Mouse (Mus musculus) forebrain, embryonic 14.5 days (tissue): ENCODE measurements around the gene Pkdcc. TPM values are rescaled to one million over a fixed set of nuclear protein-coding genes. Genes with fewer than 3 reads are reported as not detected.

Experiments used
- ATAC-seq: fragments of 200-750 bp; cut with Nextera tagmentation; 2 replicates; pipeline ENCODE4 v1.8.0; 2017; ENCODE audit warnings: mild to moderate bottlenecking, moderate library complexity
- DNase-seq: peaks from one replicate; pipeline ENCODE4 v3.0.0-alpha.2; 2015; ENCODE audit warnings: low spot score
- H3K27ac ChIP-seq: fragments of 300-500 bp; sonication (generic); 2 replicates; pipeline ENCODE4 v1.5.1; 2014; ENCODE audit warnings: low read depth, mild to moderate bottlenecking, control low read depth, low read length, moderate library complexity
- H3K27me3 ChIP-seq: fragments of 300-500 bp; sonication (generic); replicated peaks from 2 replicates; pipeline ENCODE4 v1.6.1; 2014; ENCODE audit warnings: low read length, control low read depth, mixed read lengths; ENCODE audit not compliant: control insufficient read depth, insufficient read depth
- H3K36me3 ChIP-seq: fragments of 300-500 bp; sonication (generic); 2 replicates; pipeline ENCODE4 v1.6.1; 2014; ENCODE audit warnings: low read length, control low read depth; ENCODE audit not compliant: control insufficient read depth, insufficient read depth
- H3K4me1 ChIP-seq: fragments of 300-500 bp; sonication (generic); 2 replicates; pipeline ENCODE4 v1.6.1; 2014; ENCODE audit warnings: antibody characterized with exemption, low read length, control low read depth; ENCODE audit not compliant: control insufficient read depth, insufficient read depth
- H3K4me2 ChIP-seq: fragments of 300-500 bp; sonication (generic); 2 replicates; pipeline ENCODE4 v1.6.1; 2014; ENCODE audit warnings: mild to moderate bottlenecking, control low read depth, low read length
- H3K4me3 ChIP-seq: fragments of 300-500 bp; sonication (generic); 2 replicates; pipeline ENCODE4 v1.5.1; 2014; ENCODE audit warnings: low read depth, low read length, control low read depth
- H3K9ac ChIP-seq: fragments of 300-500 bp; sonication (generic); 2 replicates; pipeline ENCODE4 v1.6.1; 2014; ENCODE audit warnings: mild to moderate bottlenecking, low read length, control low read depth, moderate library complexity
- H3K9me3 ChIP-seq: fragments of 300-500 bp; sonication (generic); replicated peaks from 2 replicates; pipeline ENCODE4 v1.6.1; 2016; ENCODE audit warnings: low read length, control low read depth, mixed read lengths; ENCODE audit not compliant: control insufficient read depth
- WGBS: fragments of 180-500 bp; shearing (Covaris S2); extraction: QIAGEN DNeasy Blood & Tissue Kit; methylation state at CpG from one replicate; pipeline ENCODE4 v1.1.7; 2014; 5-methylcytosine and 5-hydroxymethylcytosine counted together
- polyA plus RNA-seq: library from polyadenylated mRNA; unstranded; fragments of >200 nt; fragmentation: Nextera tagmentation; extraction: Ambion mirVana; gene quantifications from 2 replicates; pipeline ENCODE4 v1.2.1, GENCODE M21; 2014

The Pkdcc gene
- 6.9 and 9.0 TPM in 2 replicates for polyA plus RNA-seq

DNA sequence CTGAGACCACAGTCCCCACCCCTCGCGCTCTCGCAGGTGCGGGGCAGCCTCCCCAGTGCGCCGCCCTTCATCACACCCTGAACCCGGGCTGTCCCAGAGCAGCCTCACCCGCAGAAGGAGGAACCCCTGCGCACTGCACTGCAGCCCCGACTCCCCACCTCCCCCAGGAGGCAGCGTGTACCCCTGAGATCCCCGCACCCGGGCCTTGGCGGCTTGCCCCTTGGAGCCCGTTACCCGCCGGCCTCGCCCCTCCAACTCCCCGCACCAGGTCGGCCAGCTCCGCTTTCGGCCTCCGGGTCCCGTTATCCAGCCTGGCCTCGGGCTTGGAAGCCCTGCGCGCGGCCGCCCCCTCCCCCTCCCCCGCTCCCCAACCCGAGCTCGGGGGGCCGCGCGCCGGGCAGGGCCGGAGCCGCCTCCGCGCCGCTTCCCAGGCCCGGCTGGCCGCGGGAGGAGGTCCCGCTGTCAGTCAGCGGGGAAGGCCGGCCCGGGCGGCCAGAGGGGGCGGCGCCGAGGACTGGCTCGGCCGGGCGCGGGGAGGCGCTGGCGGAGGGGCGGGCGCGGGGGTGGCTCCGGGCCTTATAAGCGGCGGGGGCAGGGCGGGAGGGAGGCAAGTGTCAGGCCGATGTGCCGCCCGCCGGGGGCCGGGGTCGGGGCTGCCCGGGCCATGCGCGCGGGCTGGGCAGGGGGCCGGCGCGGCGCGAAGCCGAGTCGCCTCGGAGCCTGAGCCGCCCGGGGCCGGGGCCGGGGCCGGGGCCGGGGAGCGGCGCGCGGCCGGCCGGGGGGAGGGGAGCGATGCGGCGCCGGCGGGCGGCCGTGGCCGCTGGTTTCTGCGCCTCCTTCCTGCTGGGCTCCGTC, at the start of gene Pkdcc:
Gene Pkdcc, plus strand, starts transcription at position 619 of the 855 bp plus-strand sequence.
- WGBS = under 1% methylated on average over 53 of the region's 105 CpGs
- H3K4me3 ChIP-seq = peak within 1 kb of the TSS; percentile 77
- H3K4me1 ChIP-seq = peaks cover 37% of the 10 kb centered on the region
- H3K4me2 ChIP-seq = peak within 1 kb of the TSS; percentile 94
- no peaks in the 10 kb centered on the region for H3K27me3 ChIP-seq
- ATAC-seq (peak; percentile 84), DNase-seq (peak; percentile 86)
- peak within 1 kb of the TSS; percentile 85 for H3K27ac ChIP-seq
- no peaks in the 10 kb centered on the region for H3K9me3 ChIP-seq
- H3K9ac ChIP-seq = peak within 1 kb of the TSS; percentile 91
- H3K36me3 ChIP-seq = no peaks in the 10 kb centered on the region

DNA sequence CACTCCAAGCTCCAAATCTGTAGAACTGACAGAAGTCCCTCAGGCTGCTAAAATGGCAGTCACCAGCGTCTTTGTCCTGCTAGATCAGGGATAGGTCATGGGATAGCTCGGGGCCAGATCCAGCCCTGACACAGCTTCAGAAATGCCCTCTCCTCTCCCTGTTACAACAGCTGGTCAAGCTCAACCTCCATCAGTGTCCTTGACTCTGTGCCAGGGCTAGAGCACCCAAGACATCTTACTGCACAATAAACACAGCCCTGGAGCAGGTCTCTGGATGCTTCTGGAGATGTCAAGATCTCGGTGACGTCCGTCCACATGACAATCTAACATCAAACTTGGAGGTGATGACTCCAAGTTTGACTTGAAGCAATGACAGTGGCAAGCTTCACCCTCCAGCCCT, 48.9 kb upstream of the Pkdcc start:
- Histone ChIP-seq H3K9me3 (no peaks in the 10 kb centered on the region), H3K9ac (no peak overlapping the region), H3K4me3 (no peak overlapping the region), H3K36me3 (no peaks in the 10 kb centered on the region), H3K27ac (no peak overlapping the region), H3K27me3 (no peaks in the 10 kb centered on the region; the same call in 1 of the 2 replicates), H3K4me2 (no peak overlapping the region), H3K4me1 (peaks cover 10% of the 10 kb centered on the region)
- ATAC-seq (no peak), DNase-seq (no peak)
- WGBS = 80% methylated on average over 5 of the region's 5 CpGs

DNA sequence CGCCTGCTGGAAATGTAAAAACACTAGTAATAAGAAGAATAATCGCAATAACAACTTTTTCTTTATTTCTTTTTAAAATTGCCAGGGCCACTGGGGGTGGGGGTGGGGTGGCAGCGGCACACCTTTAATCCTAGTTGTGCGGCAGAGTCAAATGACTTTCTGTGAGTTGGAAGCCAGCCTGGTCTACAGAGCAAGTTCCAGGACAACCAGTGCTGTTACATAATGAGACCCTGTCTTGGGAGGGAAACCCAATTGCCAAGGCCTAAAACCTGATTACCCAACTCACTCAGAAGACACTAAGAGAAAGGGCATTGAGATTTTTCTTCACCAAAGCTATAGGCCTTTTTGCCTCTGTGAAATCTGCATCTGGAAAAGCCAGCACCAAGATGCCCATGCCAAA, 38.9 kb upstream of the Pkdcc start:
- H3K4me1 ChIP-seq = no peaks in the 10 kb centered on the region
- no peaks in the 10 kb centered on the region for H3K27me3 ChIP-seq
- 94% methylated on average over 4 of the region's 4 CpGs for WGBS
- H3K9ac ChIP-seq = no peak overlapping the region
- H3K9me3 ChIP-seq = 0 out of 2 replicates have a peak, but pooled peaks cover 4% of the 10 kb centered on the region
- no peak for DNase-seq
- H3K4me3 ChIP-seq = no peak overlapping the region
- no peak for ATAC-seq
- H3K36me3 ChIP-seq = no peaks in the 10 kb centered on the region
- no peak overlapping the region for H3K4me2 ChIP-seq
- H3K27ac ChIP-seq = no peak overlapping the region

DNA sequence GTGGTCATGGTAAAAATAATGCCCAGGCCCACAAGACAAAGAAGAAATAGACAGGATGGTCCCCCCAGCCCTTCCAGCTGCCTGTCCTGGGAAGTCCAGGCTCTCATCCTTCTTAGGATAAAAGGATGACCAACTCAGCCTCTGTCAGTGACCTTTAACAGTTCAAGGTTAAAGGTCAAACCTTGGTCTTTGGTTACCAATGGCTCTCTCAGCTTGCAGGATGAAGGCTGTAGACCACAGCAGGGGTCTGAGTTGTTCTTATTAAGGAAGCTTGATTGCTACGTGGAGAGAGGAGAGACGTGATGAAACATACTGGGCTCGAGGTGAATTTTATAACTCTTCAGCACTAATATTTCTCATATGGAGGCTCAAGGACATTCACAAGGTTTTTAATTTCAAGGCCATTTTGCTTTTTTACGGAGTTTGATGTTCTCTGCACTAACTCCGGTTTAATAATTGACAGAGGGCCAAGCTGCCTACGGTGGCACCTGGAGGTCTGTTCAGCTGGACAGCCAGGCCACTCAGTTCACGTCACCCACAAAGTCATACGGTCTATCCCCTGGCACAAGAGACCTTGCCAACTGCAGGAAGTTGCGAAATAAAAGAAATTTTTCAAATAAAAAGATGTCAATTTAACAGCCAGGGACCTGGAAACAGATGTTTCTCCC, 36.5 kb upstream of the Pkdcc start:
- WGBS = 77% methylated on average over 9 of the region's 9 CpGs
- DNase-seq (no peak), ATAC-seq (no peak)
- no peak overlapping the region for H3K4me3 ChIP-seq
- no peaks in the 10 kb centered on the region for H3K27me3 ChIP-seq
- H3K4me2 ChIP-seq = no peak overlapping the region
- H3K9ac ChIP-seq = no peak overlapping the region
- H3K9me3 ChIP-seq = no peaks in the 10 kb centered on the region
- no peaks in the 10 kb centered on the region for H3K4me1 ChIP-seq
- no peak overlapping the region for H3K27ac ChIP-seq
- H3K36me3 ChIP-seq = no peaks in the 10 kb centered on the region

DNA sequence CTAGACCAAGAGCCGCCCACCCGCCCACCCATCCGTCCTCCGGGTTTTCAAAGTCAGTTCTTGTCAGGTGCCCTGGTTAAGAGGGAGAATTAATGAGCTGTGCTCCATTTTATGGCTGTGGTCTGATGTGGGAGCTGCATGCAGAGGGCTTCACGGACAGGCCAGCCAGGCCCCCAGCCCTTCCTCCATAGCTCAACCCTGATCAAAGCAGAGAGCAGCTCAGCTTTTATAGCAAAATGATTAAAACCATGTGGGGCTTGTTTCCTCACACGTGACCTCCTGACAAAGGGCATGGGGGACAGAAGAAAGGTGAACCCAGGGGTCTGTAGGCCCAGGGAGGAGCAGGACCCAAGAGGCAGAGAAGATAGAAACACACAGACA, 36.0 kb upstream of the Pkdcc start:
- WGBS = 72% methylated on average over 6 of the region's 6 CpGs

DNA sequence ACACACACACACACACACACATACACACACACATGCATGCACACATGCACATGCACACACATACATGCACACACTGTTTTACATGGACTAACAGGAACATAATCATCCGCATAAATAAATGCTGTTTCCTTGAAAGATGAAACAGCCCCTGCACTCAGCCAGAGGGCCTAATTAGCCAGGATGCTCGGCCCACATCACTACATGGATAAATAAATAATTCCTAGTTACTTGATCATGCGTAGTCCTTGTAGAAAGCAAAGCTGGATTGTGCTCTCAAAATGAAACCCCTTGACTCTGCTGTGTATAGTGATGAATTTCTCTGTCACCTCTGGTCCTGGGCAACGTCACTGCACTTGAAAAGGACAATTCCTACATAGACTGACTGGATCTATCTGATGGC, 35.5 kb upstream of the Pkdcc start:
- Histone ChIP-seq H3K27me3 (no peaks in the 10 kb centered on the region), H3K27ac (no peak overlapping the region), H3K4me2 (no peak overlapping the region), H3K9me3 (no peaks in the 10 kb centered on the region), H3K4me3 (no peak overlapping the region), H3K36me3 (no peaks in the 10 kb centered on the region), H3K4me1 (no peaks in the 10 kb centered on the region), H3K9ac (no peak overlapping the region)
- ATAC-seq (no peak), DNase-seq (no peak)
- 63% methylated on average over 4 of the region's 4 CpGs for WGBS

More for the DNA sequence above, 36.0 kb upstream of the Pkdcc start:
- no peak overlapping the region for H3K4me2 ChIP-seq
- H3K36me3 ChIP-seq = no peaks in the 10 kb centered on the region
- no peaks in the 10 kb centered on the region for H3K9me3 ChIP-seq
- no peaks in the 10 kb centered on the region for H3K4me1 ChIP-seq
- H3K27me3 ChIP-seq = no peaks in the 10 kb centered on the region
- ATAC-seq = no peak
- no peak for DNase-seq
- no peak overlapping the region for H3K4me3 ChIP-seq
- H3K9ac ChIP-seq = no peak overlapping the region
- H3K27ac ChIP-seq = no peak overlapping the region

DNA sequence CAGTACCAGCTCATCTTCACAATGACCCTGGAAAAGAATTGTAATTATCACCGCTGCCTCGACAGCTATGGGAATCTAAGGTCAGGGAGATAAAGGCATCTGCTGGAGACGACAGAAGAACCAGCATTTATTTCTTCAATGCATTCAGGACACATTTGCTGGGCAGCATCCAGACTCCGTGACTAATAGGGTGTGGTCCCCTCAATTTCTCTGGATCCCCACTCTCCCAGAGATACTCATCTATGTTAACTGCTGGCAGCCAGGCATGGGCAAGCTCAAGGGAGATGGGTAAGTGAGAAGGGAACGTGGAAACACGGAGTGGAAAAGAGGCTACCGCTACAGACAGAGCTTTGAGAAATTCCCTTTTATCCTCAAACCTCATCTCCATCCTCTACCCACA, 34.0 kb upstream of the Pkdcc start:
- no peak overlapping the region for H3K4me2 ChIP-seq
- H3K4me1 ChIP-seq = no peaks in the 10 kb centered on the region
- no peaks in the 10 kb centered on the region for H3K36me3 ChIP-seq
- H3K27ac ChIP-seq = no peak overlapping the region
- ATAC-seq (no peak), DNase-seq (no peak)
- 83% methylated on average over 7 of the region's 7 CpGs for WGBS
- no peaks in the 10 kb centered on the region for H3K9me3 ChIP-seq
- H3K27me3 ChIP-seq = no peaks in the 10 kb centered on the region
- H3K9ac ChIP-seq = no peak overlapping the region
- H3K4me3 ChIP-seq = no peak overlapping the region

DNA sequence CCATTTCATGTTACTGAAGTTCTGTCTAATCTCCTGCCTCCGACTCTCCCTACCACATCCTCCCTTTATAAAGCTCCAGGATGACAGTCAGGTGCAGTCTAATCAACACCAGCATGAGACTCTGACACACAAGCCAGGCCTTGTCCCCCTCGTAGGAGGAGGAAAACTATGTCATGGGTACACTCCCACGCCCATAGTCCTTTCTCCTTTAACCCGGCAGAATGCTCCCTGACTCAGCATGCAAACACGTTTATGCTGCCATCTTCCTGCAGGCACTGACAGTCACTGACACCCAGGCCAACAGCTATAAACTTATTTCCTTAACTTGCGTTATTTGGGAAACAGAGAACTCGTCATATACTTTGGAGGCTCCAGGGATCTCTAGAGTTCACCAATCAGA, 33.5 kb upstream of the Pkdcc start:
- Histone ChIP-seq H3K4me1 (no peaks in the 10 kb centered on the region), H3K27ac (no peak overlapping the region), H3K4me3 (no peak overlapping the region), H3K9ac (no peak overlapping the region), H3K27me3 (no peaks in the 10 kb centered on the region), H3K36me3 (no peaks in the 10 kb centered on the region), H3K9me3 (no peaks in the 10 kb centered on the region), H3K4me2 (no peak overlapping the region)
- 78% methylated on average over 7 of the region's 7 CpGs for WGBS
- ATAC-seq (no peak), DNase-seq (no peak)
